Mouse (Mus musculus): Measurements from ENCODE around the gene Hes5. TPM values are rescaled to one million over a fixed set of nuclear protein-coding genes. Genes with fewer than 3 reads are reported as not detected.

Gene Hes5
- polyA plus RNA-seq, 1 experiment = 76.0 TPM

DNA sequence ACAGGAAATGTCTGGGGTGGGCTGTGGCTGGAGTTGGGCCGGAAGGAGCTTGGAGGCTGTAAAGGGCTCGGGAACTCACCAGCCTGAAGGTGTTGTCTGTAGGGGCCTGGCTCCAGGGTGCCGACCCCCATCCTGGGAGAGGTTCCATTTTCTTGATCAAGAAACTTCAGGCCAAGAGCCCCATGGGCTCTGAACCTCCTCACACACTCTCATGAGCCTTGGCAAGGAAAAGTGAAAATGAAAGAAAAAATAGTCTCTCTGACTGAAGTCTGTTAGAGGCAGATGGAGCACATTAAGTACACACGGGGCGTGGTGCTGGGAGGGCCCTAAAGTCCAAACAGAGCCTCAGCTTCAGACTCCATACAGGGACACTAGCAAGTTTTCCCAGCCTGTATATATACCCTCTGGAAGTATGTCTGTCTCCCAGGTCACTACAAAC is 32.8 kb upstream of the Hes5 start:
- TF ChIP-seq CTCF (IDR thresholded peaks at IDR 0.05; ENCODE audit: borderline replicate concordance, extremely low read depth, insufficient read depth, insufficient read length) (no peak), POLR2A (IDR thresholded peaks at IDR 0.05; ENCODE audit: borderline replicate concordance, extremely low read depth, insufficient read depth, insufficient read length, poor library complexity, severe bottlenecking) (no peak)
- DNase-seq (ENCODE audit: low read depth) = no peak

DNA sequence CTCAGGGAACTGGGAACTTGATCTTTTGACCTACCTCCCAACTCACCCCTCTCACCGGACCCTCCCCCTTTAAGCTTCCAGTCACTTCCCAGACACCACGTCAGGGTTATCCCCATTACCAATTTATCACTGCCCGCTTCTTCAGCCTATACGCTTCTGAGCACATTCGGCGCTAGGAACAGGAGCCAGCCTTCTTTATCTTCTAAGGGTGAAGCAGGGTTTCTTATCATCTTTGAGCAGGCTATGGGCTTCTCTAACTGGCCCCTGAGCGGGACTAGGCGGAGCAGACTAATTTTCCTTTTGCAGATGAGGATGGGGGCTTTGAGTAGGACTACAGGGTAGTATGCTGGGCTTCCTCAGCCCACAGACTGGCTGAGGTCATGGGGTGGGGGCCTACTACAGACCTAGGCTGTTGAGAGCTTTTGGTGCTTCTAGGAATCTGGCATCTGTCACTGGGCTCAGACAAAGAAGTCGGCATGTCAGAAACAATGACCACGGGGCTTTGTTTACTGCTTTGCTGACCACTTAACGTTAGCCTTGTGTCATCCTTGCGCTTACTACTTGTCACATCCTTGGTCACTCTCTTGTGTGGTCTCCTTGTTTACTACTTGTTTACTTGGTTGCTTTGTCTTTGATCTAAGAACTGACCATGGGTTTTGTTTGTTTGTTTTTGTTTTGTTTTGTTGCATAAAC is 32.2 kb upstream of the Hes5 start, which contains the start of gene Tnfrsf14:
Gene Tnfrsf14, minus strand, starts transcription at position 169 of the 693 bp plus-strand sequence.
- no peak for DNase-seq (ENCODE audit: low read depth)
- TF ChIP-seq CTCF (IDR thresholded peaks at IDR 0.05; ENCODE audit: borderline replicate concordance, extremely low read depth, insufficient read depth, insufficient read length) = no peak
- TF ChIP-seq POLR2A (IDR thresholded peaks at IDR 0.05; ENCODE audit: borderline replicate concordance, extremely low read depth, insufficient read depth, insufficient read length, poor library complexity, severe bottlenecking) = no peak

DNA sequence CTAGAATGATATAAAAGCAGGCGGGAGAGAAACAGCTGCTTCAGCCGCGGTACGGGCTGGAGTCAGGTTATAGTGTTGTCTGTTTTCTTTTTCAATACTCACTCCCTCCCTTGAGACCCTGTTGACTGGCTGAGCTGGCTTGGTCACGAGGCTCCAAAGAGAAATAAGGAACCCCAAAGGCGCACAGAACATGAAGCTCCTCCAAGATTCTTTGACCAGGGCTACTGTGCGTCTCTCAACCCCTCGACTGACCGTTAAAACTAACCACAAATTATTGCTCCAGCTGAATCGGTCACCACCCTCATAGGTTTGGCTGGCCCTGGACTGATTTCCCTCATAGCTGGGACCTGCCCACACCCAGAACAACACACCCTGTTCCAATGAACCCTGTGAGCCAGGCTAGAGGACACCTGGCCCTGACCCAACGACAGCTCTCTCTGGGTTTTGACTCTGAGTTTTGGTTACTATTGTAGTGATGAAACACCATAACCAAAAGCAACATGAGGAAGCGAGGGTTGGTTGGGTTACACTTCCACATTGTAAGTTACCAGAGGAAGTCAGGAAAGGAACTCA is 31.5 kb upstream of the Hes5 start:
- DNase-seq (ENCODE audit: low read depth) = no peak
- TF ChIP-seq POLR2A (IDR thresholded peaks at IDR 0.05; ENCODE audit: borderline replicate concordance, extremely low read depth, insufficient read depth, insufficient read length, poor library complexity, severe bottlenecking) (no peak), CTCF (IDR thresholded peaks at IDR 0.05; ENCODE audit: borderline replicate concordance, extremely low read depth, insufficient read depth, insufficient read length) (no peak)

DNA sequence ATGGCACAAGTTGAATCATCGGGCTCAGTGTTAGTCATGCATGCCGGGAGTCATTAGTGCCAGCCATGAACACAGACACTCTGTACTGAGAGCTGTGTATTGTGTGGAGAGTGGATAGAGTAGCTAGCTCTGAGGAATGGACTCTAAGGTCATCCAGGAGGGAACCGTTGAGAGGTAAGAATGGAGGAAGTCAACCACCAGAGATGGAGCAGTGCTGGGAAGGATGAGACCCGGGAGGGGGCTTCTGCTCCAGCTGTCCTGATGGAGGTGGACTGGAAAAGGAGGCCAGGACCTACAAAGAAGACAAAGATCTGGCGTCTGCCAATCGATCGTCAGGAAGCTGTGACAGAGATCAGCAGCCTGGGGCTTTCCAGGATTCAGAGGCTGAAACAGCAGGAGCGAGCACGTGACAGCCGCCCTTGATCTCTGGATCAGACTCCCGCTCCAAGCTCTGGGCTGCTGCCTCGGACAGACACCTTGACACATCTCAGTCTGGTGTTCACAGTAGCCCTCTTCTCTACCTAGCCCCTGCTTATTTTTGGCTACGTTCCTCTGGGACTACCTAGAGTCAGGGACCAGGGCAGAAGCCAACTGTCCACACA is 27.3 kb upstream of the Hes5 start:
- no peak for TF ChIP-seq CTCF (IDR thresholded peaks at IDR 0.05; ENCODE audit: borderline replicate concordance, extremely low read depth, insufficient read depth, insufficient read length)
- TF ChIP-seq POLR2A (IDR thresholded peaks at IDR 0.05; ENCODE audit: borderline replicate concordance, extremely low read depth, insufficient read depth, insufficient read length, poor library complexity, severe bottlenecking) = no peak
- DNase-seq (ENCODE audit: low read depth) = no peak

DNA sequence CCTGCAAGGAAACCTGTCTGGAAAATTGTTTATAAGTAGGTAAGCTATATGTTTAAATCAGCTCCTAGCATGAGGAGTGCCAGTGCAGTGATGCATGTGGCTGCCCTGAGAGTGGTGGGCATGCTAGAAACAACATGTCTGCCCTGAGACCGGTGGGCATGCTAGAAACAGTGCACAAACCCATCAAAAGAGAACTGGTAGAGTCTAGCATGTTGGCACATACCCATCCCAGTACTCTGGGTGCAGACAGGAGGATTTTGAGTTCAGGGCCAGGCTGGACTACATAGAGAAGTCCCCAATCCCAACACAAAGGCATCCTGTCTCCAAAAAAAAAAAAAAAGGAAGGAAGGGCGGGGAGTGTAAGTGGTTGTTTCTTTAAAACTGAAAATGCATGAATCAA is 25.9 kb upstream of the Hes5 start:
- no peak for TF ChIP-seq CTCF (IDR thresholded peaks at IDR 0.05; ENCODE audit: borderline replicate concordance, extremely low read depth, insufficient read depth, insufficient read length)
- no peak for TF ChIP-seq POLR2A (IDR thresholded peaks at IDR 0.05; ENCODE audit: borderline replicate concordance, extremely low read depth, insufficient read depth, insufficient read length, poor library complexity, severe bottlenecking)
- DNase-seq (ENCODE audit: low read depth) = no peak

DNA sequence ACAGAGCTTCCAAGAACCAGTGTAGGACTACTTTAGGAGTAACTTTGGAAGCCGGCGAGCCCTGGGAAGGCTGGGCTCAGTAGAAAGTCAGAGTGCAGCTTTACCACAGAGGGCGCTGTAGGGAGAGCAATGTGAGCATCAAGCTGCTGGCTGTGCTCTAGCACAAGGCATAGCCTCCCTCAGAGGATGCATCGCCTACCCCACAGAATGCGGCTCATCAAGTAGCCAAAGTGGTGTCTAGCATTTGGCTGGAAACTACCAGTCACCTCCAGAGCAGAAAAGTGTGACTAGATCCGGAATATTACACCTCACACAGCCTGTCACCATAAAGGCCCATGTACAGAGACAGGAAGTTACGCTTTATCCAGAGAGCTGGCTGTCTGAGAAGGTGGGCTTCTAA is 24.9 kb upstream of the Hes5 start:
- DNase-seq (ENCODE audit: low read depth) = no peak
- TF ChIP-seq POLR2A (IDR thresholded peaks at IDR 0.05; ENCODE audit: borderline replicate concordance, extremely low read depth, insufficient read depth, insufficient read length, poor library complexity, severe bottlenecking) = no peak

DNA sequence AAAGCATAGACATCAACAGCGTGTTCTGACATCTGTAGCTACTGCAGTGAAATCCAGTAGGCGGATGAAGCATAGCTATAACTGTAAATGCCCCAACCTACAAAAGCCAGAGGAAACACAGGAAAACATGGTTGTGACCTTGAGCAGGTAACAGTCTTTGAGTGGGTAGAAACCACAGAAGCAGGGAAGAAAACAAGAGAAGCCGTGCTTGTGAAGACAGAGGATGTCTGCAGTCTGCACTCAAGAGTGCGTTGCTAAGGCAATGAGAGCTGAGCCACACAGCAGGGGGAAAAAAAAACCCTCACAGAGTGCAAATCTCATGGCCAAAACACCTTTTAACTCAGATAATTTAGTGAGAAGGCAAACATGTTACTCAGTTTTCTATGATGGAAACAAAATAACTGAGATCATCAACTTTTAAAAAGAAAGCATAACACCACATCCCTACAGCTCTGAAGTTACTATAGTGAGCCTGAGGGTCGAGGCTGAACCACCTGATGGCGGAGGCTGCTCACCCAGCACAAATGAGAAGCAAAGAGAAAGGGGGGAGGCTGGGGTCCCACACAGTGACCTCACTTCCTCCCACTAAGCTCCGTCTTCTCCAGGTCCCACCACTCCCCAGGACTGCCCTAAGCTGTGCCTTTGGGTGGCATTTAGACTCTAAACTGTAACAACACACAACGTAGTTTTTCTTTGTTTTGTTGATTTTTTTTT is 24.0 kb upstream of the Hes5 start:
- peak; percentile 36 for DNase-seq (ENCODE audit: low read depth)
- no peak for TF ChIP-seq POLR2A (IDR thresholded peaks at IDR 0.05; ENCODE audit: borderline replicate concordance, extremely low read depth, insufficient read depth, insufficient read length, poor library complexity, severe bottlenecking)
- no peak for TF ChIP-seq CTCF (IDR thresholded peaks at IDR 0.05; ENCODE audit: borderline replicate concordance, extremely low read depth, insufficient read depth, insufficient read length)

DNA sequence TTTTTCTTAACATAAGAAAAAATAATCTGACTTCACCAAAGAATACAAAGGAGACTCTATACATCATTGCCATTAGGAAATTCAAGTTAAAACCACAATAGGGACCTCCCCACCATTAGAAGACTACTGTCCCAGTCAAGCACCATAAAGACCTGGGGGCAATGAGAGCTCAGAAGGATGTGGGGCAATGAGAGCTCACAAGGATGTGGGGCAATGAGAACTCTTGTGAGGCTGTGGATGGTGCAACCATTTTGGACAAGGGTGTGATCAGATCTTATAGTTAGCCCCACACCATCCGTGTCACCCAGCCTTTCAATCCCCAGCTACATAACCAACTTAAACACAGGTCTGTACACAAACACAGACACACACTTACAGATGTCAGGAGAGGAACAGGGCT is 23.0 kb upstream of the Hes5 start:
- TF ChIP-seq CTCF (IDR thresholded peaks at IDR 0.05; ENCODE audit: borderline replicate concordance, extremely low read depth, insufficient read depth, insufficient read length) = no peak
- TF ChIP-seq POLR2A (IDR thresholded peaks at IDR 0.05; ENCODE audit: borderline replicate concordance, extremely low read depth, insufficient read depth, insufficient read length, poor library complexity, severe bottlenecking) = no peak
- DNase-seq (ENCODE audit: low read depth) = no peak

DNA sequence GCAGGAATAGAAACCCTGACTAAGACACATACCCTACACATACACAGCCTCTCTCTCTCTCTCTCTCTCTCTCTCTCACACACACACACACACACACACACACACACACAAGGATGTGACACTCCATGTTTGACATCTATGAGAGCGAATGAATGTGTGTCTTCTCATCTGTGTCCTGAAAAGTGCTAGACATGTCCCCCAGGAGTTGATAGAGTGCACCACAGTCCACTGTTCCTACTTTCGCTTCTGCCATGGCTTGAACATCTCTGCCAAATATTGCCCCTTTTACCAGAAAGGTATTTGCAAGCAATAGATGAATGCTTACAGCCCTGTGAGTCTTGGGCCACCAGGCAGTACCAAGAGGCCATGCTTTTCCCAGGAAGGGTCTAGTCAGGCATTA is 20.6 kb upstream of the Hes5 start:
- TF ChIP-seq POLR2A (IDR thresholded peaks at IDR 0.05; ENCODE audit: borderline replicate concordance, extremely low read depth, insufficient read depth, insufficient read length, poor library complexity, severe bottlenecking) (no peak), CTCF (IDR thresholded peaks at IDR 0.05; ENCODE audit: borderline replicate concordance, extremely low read depth, insufficient read depth, insufficient read length) (no peak)
- DNase-seq (ENCODE audit: low read depth) = no peak

DNA sequence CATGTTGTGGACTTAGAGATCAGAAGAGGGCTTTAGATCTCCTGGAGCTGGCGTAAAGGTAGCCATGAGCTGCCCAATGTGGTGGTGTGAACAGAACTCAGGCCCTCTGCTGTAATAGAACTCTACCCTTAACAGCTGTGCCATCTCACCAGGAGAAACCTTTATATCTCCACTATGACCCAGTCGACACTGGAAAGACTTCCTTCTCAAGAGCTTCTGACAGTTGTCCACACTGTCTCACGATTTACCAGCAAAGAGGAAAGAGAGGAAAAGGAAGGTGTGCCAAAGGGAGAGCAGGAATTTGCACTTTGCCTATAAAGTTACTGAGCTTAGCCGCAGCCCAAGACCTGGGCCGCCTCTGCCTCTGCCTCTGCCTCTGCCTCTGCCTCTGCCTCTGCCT is 18.9 kb upstream of the Hes5 start:
- TF ChIP-seq POLR2A (IDR thresholded peaks at IDR 0.05; ENCODE audit: borderline replicate concordance, extremely low read depth, insufficient read depth, insufficient read length, poor library complexity, severe bottlenecking) (no peak), CTCF (IDR thresholded peaks at IDR 0.05; ENCODE audit: borderline replicate concordance, extremely low read depth, insufficient read depth, insufficient read length) (no peak)
- DNase-seq (ENCODE audit: low read depth) = no peak

DNA sequence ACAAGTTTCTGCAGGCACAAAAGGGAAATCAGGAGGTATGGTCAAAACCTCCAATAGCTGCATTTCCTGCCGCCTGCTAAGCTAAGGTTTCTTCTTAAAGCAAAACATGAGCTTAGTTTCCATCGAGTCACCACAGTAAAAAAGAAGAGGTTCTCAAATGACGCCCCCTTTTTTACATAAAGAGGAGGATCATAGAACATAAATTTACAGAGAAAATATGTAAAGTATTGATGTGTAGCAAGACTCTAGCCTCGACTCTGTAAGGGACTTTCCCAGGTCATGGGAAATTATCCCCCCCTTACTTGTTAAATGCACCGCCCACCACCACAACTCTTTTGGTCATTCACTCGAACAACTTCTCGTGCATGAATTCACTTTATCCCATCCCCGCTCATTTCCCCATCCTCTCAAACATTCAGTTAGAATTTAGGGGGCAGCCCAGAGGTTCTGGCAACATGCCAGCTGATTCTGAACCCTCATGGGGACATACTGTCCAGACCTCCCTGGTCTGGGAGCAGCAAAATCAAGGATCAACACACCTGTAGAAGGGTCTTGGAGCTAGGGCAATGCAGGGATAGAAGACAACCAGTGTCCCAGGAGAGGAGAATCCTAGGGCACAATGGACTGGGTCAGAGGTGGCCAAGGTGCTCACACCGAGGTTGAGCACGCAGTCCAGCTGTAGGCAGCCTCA is 17.9 kb upstream of the Hes5 start:
- TF ChIP-seq POLR2A (IDR thresholded peaks at IDR 0.05; ENCODE audit: borderline replicate concordance, extremely low read depth, insufficient read depth, insufficient read length, poor library complexity, severe bottlenecking) (no peak), CTCF (IDR thresholded peaks at IDR 0.05; ENCODE audit: borderline replicate concordance, extremely low read depth, insufficient read depth, insufficient read length) (no peak)
- DNase-seq (ENCODE audit: low read depth) = no peak
